Mouse (Mus musculus) hematopoietic stem cell, adult 5-6 weeks (primary cell): ENCODE results near the gene Parl. TPM values are rescaled to one million over a fixed set of nuclear protein-coding genes. Genes with fewer than 3 reads are reported as not detected.

ENCODE experiments used
- ATAC-seq, 2 experiments: fragments of 125-278 bp in 1 of 2; replicated peaks in 1 of 2; 2 replicates each; pipeline ENCODE4 v1.8.0; 2016 to 2017; ENCODE audit warnings: inconsistent platforms in 2 of 2, mild to moderate bottlenecking in 2 of 2, moderate number of reproducible peaks in 2 of 2, low read depth in 1 of 2, moderate TSS enrichment in 1 of 2; ENCODE audit not compliant: low FRiP score in 2 of 2, poor library complexity in 2 of 2, severe bottlenecking in 2 of 2, insufficient read depth in 1 of 2, low TSS enrichment in 1 of 2
- total RNA-seq: library from RNA; stranded (forward); fragments of 172-1452, 232-1000 nt; gene quantifications from 2 replicates; pipeline ENCODE4 v1.2.3, GENCODE M21; 2017

The Parl gene
- total RNA-seq, 1 experiment from 2014 or later = 234 TPM

- ATAC-seq = no peak
Observed at GRCm38 (mm10) chr16:20248442-20249174, 53.6 kb downstream of the Parl start.

GRCm38 (mm10) chr16:20247103-20247502, 55.1 kb downstream of the Parl start:
- no peak for ATAC-seq

- peak in 1 of 2 experiments; percentile 29; a peak in 2 of 4 replicates for ATAC-seq
Observed at GRCm38 (mm10) chr16:20240468-20241414, 61.4 kb downstream of the Parl start, which contains the start of gene Map6d1. Map6d1 (minus strand) TSS chr16:20241358.

GRCm38 (mm10) chr16:20238646-20239045, 63.5 kb downstream of the Parl start:
- ATAC-seq = no peak

GRCm38 (mm10) chr16:20237426-20237825, 64.8 kb downstream of the Parl start:
- no peak for ATAC-seq

GRCm38 (mm10) chr16:20234406-20234805, 67.8 kb downstream of the Parl start:
- no peak for ATAC-seq

Other genes with a start within 250 kb of the Parl start
- gene Klhl24, start 204.8 kb downstream of the Parl start, total RNA-seq = 127 and 182 TPM in 2 replicates
- 26.5 and 30.3 TPM in 2 replicates for gene Yeats2, start 161.3 kb downstream of the Parl start, total RNA-seq
- gene Map6d1, start 61.0 kb downstream of the Parl start, total RNA-seq = not detected in 2 replicates
- gene Cyp2ab1, start 23.0 kb upstream of the Parl start, total RNA-seq = 0.13 and 2.3 TPM in 2 replicates
- gene Abcc5, start 124.0 kb upstream of the Parl start, total RNA-seq = 27.7 and 34.8 TPM in 2 replicates
- 67.2 and 69.9 TPM in 2 replicates for gene Eif2b5, start 196.4 kb upstream of the Parl start, total RNA-seq
- 3.2 and 4.4 TPM in 2 replicates for gene Dvl3, start 214.6 kb upstream of the Parl start, total RNA-seq
- gene Ap2m1, start 233.1 kb upstream of the Parl start, total RNA-seq = 155 and 177 TPM in 2 replicates
- 33.3 and 49.2 TPM in 2 replicates for gene Abcf3, start 246.2 kb upstream of the Parl start, total RNA-seq